In genomic region chr13:110594630-110595029, GRCm38 (mm10) we compare ENCODE assay signal across 32 mouse cellular contexts.
"Had no signal": no experiment of that assay in that cellular context is flagged by ENCODE, and none has a peak within 500 bp of the region (broad histone marks: within the 10 kb centered on the region; RNA-seq: fewer than 3 reads in every experiment).

No protein-coding gene starts in this region.

- H3K9me3 ChIP-seq: limb, embryonic 10.5 days; limb, embryonic 12.5 days; limb, embryonic 13.5 days; limb, embryonic 15.5 days; liver, embryonic 12.5 days; liver, embryonic 13.5 days; liver, embryonic 15.5 days; lung, embryonic 15.5 days; midbrain, embryonic 10.5 days; midbrain, embryonic 12.5 days; midbrain, embryonic 13.5 days; midbrain, embryonic 15.5 days had no signal

- ATAC-seq: liver, embryonic 12.5 days; liver, postnatal 0 days; lung, postnatal 0 days; midbrain, embryonic 13.5 days; midbrain, embryonic 15.5 days; midbrain, embryonic 16.5 days had no signal

- H3K9ac ChIP-seq: limb, embryonic 12.5 days; limb, embryonic 13.5 days; limb, embryonic 15.5 days; liver, embryonic 12.5 days; liver, embryonic 13.5 days; liver, embryonic 14.5 days; liver, embryonic 15.5 days; liver, postnatal 0 days; lung, embryonic 14.5 days; lung, embryonic 15.5 days; midbrain, embryonic 12.5 days; midbrain, embryonic 13.5 days; midbrain, embryonic 15.5 days had no signal

- H3K4me1 ChIP-seq: limb, embryonic 10.5 days; limb, embryonic 15.5 days; liver, embryonic 12.5 days; liver, embryonic 13.5 days; liver, embryonic 15.5 days; megakaryocyte, embryonic 14.5 days; midbrain, embryonic 10.5 days; midbrain, embryonic 12.5 days; midbrain, embryonic 13.5 days; midbrain, embryonic 15.5 days had no signal

- DNase-seq: left cerebral cortex, postnatal 4 days; liver; liver, embryonic 13.5 days; liver, postnatal 0 days; lung, adult 18-20 months; lung, adult 2 months; lung, embryonic 14.5 days; lung, postnatal 10 days; lung, postnatal 14 days; lung, postnatal 36 days; lung, postnatal 4 days; midbrain, embryonic 14.5 days had no signal

- H3K27me3 ChIP-seq: limb, embryonic 12.5 days; limb, embryonic 13.5 days; limb, embryonic 15.5 days; liver, embryonic 12.5 days; liver, embryonic 13.5 days; liver, embryonic 15.5 days; lung, embryonic 15.5 days; megakaryocyte, embryonic 14.5 days; midbrain, embryonic 12.5 days; midbrain, embryonic 13.5 days; midbrain, embryonic 15.5 days had no signal

- H3K36me3 ChIP-seq: limb, embryonic 10.5 days; limb, embryonic 12.5 days; limb, embryonic 13.5 days; limb, embryonic 15.5 days; liver, embryonic 12.5 days; liver, embryonic 13.5 days; liver, embryonic 15.5 days; lung, embryonic 15.5 days; midbrain, embryonic 10.5 days; midbrain, embryonic 12.5 days; midbrain, embryonic 13.5 days; midbrain, embryonic 15.5 days had no signal

- H3K4me3 ChIP-seq: left cerebral cortex, adult 2 months; limb, embryonic 10.5 days; limb, embryonic 12.5 days; limb, embryonic 13.5 days; limb, embryonic 15.5 days; liver, embryonic 12.5 days; liver, embryonic 13.5 days; liver, embryonic 15.5 days; lung, embryonic 15.5 days; megakaryocyte, embryonic 14.5 days; midbrain, embryonic 10.5 days; midbrain, embryonic 12.5 days; midbrain, embryonic 13.5 days; midbrain, embryonic 15.5 days; myocyte had no signal

- H3K4me2 ChIP-seq: limb, embryonic 12.5 days; limb, embryonic 13.5 days; limb, embryonic 15.5 days; liver, embryonic 11.5 days; liver, embryonic 12.5 days; liver, embryonic 13.5 days; liver, embryonic 15.5 days; lung, embryonic 14.5 days; lung, embryonic 15.5 days; midbrain, embryonic 11.5 days; midbrain, embryonic 12.5 days; midbrain, embryonic 13.5 days; midbrain, embryonic 15.5 days had no signal

- H3K27ac ChIP-seq: left cerebral cortex, adult 2 months; limb, embryonic 10.5 days; limb, embryonic 12.5 days; limb, embryonic 13.5 days; limb, embryonic 15.5 days; liver, embryonic 12.5 days; liver, embryonic 13.5 days; liver, embryonic 14.5 days; liver, embryonic 15.5 days; lung, embryonic 15.5 days; macrophage; midbrain, embryonic 10.5 days; midbrain, embryonic 12.5 days; midbrain, embryonic 13.5 days; midbrain, embryonic 15.5 days had no signal
